Mouse (Mus musculus) heart, embryonic 15.5 days (tissue): ENCODE results near the gene Lmna. TPM values are rescaled to one million over a fixed set of nuclear protein-coding genes. Genes with fewer than 3 reads are reported as not detected.

Experiments used
- ATAC-seq: fragments of 200-750 bp; cut with Nextera tagmentation; replicated peaks from 2 replicates; pipeline ENCODE4 v1.8.0; 2017; ENCODE audit warnings: low read depth, moderate TSS enrichment; ENCODE audit not compliant: insufficient number of reproducible peaks, insufficient read depth, low FRiP score
- H3K27ac ChIP-seq: fragments of 300-500 bp; sonication (generic); 2 replicates; pipeline ENCODE4 v1.5.1; 2015; ENCODE audit warnings: mild to moderate bottlenecking, inconsistent platforms
- H3K27me3 ChIP-seq: fragments of 300-500 bp; sonication (generic); 2 replicates; pipeline ENCODE4 v1.6.1; 2015; ENCODE audit warnings: inconsistent platforms
- H3K36me3 ChIP-seq: fragments of 300-500 bp; sonication (generic); 2 replicates; pipeline ENCODE4 v1.6.1; 2015; ENCODE audit warnings: mild to moderate bottlenecking, inconsistent platforms
- H3K4me1 ChIP-seq: fragments of 300-500 bp; sonication (generic); replicated peaks from 2 replicates; pipeline ENCODE4 v1.6.1; 2015; ENCODE audit warnings: inconsistent platforms
- H3K4me2 ChIP-seq: fragments of 300-500 bp; sonication (generic); 2 replicates; pipeline ENCODE4 v1.6.1; 2015; ENCODE audit warnings: inconsistent platforms, mild to moderate bottlenecking, moderate library complexity
- H3K4me3 ChIP-seq: fragments of 300-500 bp; sonication (generic); 2 replicates; pipeline ENCODE4 v1.5.1; 2015; ENCODE audit warnings: mild to moderate bottlenecking, inconsistent platforms
- H3K9ac ChIP-seq: fragments of 300-500 bp; sonication (generic); 2 replicates; pipeline ENCODE4 v1.6.1; 2015; ENCODE audit warnings: mild to moderate bottlenecking, inconsistent platforms
- H3K9me3 ChIP-seq: fragments of 300-500 bp; sonication (generic); replicated peaks from 2 replicates; pipeline ENCODE4 v1.6.1; 2016; ENCODE audit warnings: inconsistent platforms
- WGBS: fragments of 180-500 bp; shearing (Covaris S2); methylation state at CpG from one replicate; pipeline ENCODE4 v1.1.7; 2015; ENCODE audit warnings: mixed read lengths; 5-methylcytosine and 5-hydroxymethylcytosine counted together
- polyA plus RNA-seq: library from polyadenylated mRNA; unstranded; fragments of >200 nt; fragmentation: Nextera tagmentation; extraction: Ambion mirVana; gene quantifications from 2 replicates; pipeline ENCODE4 v1.2.1, GENCODE M21; 2015

The Lmna gene
- polyA plus RNA-seq, 1 experiment from 2014 or later, result 110 TPM

DNA sequence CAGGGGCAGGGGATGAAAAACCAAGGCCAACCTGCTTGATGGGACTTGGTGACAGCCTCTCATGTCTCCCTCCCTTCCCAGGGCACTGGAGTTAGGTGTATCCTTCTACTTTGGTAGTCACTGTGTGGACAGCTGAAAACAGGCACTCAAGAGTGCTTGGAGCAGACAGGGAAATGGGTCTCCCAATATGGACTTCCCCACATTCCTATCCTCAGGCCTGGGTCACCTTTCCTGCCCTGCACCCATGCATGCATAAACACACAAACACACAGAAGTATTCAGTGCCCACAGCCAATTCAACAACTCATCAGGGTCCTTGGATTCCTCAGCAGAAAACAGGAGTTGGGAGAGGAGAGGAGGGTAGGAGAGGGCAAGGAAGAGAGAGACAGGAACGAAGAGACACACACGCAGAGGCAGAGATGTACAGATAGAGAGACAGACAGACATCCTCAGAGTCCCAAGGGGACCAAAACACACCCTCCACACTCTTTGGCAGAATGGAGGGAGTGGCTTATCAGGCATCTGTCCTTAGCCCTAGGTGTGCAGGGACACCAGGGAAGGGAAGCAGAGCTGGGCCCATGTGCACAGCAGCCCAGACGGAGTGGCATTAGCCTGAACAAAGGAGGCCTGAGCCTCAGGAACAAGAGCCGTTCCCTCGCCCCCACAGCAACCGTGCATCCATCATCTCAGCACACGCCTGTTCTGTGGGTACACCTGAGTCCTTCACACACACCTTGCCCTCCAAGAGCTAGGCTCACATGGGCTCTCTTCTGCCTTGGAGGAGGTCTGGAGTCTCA lies 19.6 kb upstream of the Lmna start:
- H3K9me3 ChIP-seq, result no peaks in the 10 kb centered on the region
- H3K36me3 ChIP-seq, result no peaks in the 10 kb centered on the region
- WGBS, result 34% methylated on average over 7 of the region's 7 CpGs
- peaks cover 56% of the 10 kb centered on the region for H3K4me1 ChIP-seq
- H3K4me2 ChIP-seq, result peak overlapping the region; percentile 74
- H3K27me3 ChIP-seq, result no peaks in the 10 kb centered on the region
- no peak for ATAC-seq
- H3K4me3 ChIP-seq, result peak overlapping the region; percentile 94; the same call in 1 of the 2 replicates
- peak overlapping the region; percentile 94; the same call in 1 of the 2 replicates for H3K9ac ChIP-seq
- H3K27ac ChIP-seq, result peak overlapping the region; percentile 89; the same call in 1 of the 2 replicates

DNA sequence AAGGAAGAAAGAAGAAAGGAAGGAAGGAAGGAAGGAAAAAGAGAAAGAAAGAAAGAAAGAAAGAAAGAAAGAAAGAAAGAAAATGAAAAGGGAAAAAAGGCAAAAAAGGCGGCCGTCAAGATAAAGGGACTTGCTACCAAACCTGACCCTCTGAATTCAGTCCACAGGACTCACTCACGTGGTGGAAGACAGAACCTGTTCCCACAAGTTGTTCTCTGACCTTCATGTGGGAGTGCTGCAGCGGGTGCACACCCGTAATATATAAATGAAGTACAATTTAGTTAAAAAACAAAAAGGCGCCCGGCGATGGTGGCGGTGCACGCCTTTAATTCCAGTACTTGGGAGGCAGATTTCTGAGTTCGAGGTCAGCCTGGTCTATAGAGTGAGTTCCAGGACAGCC lies 18.9 kb upstream of the Lmna start:
- ATAC-seq, result no peak
- H3K4me2 ChIP-seq, result no peak overlapping the region
- no peak overlapping the region for H3K9ac ChIP-seq
- H3K4me1 ChIP-seq, result peaks cover 49% of the 10 kb centered on the region
- no peak overlapping the region for H3K4me3 ChIP-seq
- 0 out of 2 replicates have a peak overlapping the region, but pooled peaks have one; percentile 89 for H3K27ac ChIP-seq
- H3K27me3 ChIP-seq, result no peaks in the 10 kb centered on the region
- no peaks in the 10 kb centered on the region for H3K9me3 ChIP-seq
- no peaks in the 10 kb centered on the region for H3K36me3 ChIP-seq
- 82% methylated on average over 11 of the region's 11 CpGs for WGBS

DNA sequence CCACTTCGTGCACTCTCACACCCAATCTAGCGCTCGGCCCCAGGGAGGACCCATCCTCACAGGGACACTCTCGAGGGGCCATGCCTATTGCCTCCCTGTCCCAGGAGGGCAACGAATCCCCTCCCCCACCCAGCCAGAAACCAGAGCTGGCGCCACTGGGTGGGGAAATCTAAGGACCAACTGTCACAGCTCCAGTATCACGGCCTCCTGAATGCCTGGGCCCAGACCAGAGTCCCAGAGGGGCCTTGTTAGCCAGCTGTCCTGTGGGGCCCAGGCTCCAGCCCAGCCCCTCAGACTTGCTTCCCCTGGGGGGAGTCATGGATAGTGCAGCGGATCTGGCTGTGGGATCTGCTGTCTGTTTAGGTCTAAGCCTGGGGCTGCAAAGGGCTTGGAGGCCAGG lies 17.8 kb upstream of the Lmna start:
- peaks cover 48% of the 10 kb centered on the region for H3K4me1 ChIP-seq
- ATAC-seq, result no peak
- H3K27me3 ChIP-seq, result no peaks in the 10 kb centered on the region
- H3K27ac ChIP-seq, result no peak overlapping the region
- no peaks in the 10 kb centered on the region for H3K9me3 ChIP-seq
- H3K9ac ChIP-seq, result peak overlapping the region; percentile 29
- 32% methylated on average over 8 of the region's 8 CpGs for WGBS
- no peaks in the 10 kb centered on the region for H3K36me3 ChIP-seq
- H3K4me3 ChIP-seq, result no peak overlapping the region
- no peak overlapping the region for H3K4me2 ChIP-seq

DNA sequence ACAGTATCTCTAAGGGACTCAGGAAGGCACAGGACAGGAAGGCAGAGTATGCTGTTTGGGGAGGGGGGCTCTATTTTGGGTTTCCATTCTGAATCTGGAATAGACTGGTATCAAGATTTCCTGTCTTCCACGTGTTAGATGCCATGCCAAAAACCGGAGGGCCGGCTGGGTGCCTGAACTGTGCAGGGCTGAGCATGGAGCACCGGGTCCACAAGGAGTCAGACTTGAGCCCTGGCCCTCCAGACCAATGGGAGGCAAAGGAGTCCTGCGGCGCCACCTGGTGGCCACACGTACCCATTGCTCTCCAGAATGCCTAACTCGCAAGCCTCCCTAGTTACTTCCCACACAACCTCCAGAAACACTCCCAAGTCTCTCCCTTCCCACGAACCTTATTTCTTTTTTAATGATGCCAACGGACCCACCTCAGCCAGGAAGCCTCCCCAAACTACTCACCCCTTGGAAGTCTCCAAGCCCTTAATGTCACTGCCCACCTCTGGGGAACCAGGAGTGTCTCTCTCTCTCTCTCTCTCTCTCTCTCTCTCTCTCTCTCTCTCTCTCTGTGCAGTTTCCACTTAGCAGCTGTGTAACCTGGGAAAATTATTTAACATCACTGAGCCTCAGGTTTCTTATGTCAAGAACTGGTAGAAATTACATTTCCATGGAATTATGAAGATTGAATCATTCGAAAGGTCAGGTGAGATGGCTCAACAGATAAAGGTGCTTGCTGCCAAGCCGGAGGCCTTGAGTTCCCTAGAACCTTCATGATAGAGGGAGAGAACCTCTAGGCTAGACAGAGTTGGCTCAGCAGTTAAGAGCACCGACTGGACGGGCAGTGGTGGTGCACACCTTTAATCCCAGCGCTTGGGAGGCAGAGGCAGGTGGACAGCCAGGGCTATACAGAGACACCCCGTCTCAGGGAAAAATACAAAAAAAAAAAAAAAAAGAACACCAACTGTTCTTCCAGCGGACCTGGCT lies 16.7 kb upstream of the Lmna start:
- WGBS, result 32% methylated on average over 17 of the region's 17 CpGs
- peak; percentile 48 for ATAC-seq
- Histone ChIP-seq H3K27ac (peak overlapping the region; percentile 1), H3K9ac (no peak overlapping the region), H3K4me3 (no peak overlapping the region), H3K27me3 (no peaks in the 10 kb centered on the region), H3K4me1 (peaks cover 48% of the 10 kb centered on the region), H3K4me2 (0 out of 2 replicates have a peak overlapping the region, but pooled peaks have one; percentile 27), H3K36me3 (no peaks in the 10 kb centered on the region), H3K9me3 (no peaks in the 10 kb centered on the region)

DNA sequence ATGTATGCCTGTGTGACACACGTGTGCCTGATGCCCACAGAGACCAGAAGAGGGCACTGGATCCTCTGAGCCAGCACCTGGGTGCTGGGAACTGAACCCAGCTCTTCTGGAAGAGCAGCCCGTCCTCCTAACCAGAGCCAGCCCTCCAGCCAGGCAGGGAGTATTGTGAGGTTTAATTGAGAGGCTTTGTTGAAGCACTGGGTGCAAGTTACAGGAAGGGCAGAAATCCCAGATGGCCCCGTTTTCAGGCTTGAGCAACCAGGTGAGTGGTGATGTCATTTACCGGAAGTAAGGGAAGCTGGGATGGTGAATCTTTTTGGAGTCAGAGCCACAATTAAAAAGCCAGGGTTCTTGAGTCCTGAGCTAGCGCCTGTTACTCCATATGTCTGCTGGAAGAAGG lies 15.3 kb upstream of the Lmna start:
- H3K27me3 ChIP-seq, result no peaks in the 10 kb centered on the region
- H3K9ac ChIP-seq, result no peak overlapping the region
- 86% methylated on average over 5 of the region's 5 CpGs for WGBS
- no peak for ATAC-seq
- no peak overlapping the region for H3K27ac ChIP-seq
- H3K4me1 ChIP-seq, result peaks cover 41% of the 10 kb centered on the region
- no peaks in the 10 kb centered on the region for H3K9me3 ChIP-seq
- no peaks in the 10 kb centered on the region for H3K36me3 ChIP-seq
- H3K4me2 ChIP-seq, result no peak overlapping the region
- H3K4me3 ChIP-seq, result no peak overlapping the region

DNA sequence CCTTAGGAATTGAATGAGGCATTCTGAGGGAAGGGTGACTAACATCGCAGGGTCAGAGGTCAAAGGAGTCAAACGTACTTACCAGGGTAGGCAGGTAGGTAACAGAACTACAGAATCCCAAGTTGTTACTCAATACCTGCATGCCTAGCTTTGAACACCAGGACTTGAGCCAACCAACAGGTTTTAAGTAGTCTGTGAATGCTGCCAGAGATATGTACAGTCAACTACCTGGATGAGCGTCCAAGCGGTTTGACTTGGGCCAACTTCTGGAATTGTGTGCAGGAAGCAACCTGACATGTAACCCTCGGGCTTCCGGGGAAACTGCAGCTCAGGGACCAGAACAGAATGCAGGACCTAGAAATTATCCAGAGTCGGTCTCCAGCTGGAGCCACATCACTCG lies 13.3 kb upstream of the Lmna start:
- no peaks in the 10 kb centered on the region for H3K36me3 ChIP-seq
- no peak overlapping the region for H3K9ac ChIP-seq
- H3K27me3 ChIP-seq, result no peaks in the 10 kb centered on the region
- H3K27ac ChIP-seq, result no peak overlapping the region
- no peak overlapping the region for H3K4me2 ChIP-seq
- ATAC-seq, result no peak
- 83% methylated on average over 8 of the region's 8 CpGs for WGBS
- peaks cover 23% of the 10 kb centered on the region for H3K4me1 ChIP-seq
- H3K4me3 ChIP-seq, result no peak overlapping the region
- H3K9me3 ChIP-seq, result no peaks in the 10 kb centered on the region

DNA sequence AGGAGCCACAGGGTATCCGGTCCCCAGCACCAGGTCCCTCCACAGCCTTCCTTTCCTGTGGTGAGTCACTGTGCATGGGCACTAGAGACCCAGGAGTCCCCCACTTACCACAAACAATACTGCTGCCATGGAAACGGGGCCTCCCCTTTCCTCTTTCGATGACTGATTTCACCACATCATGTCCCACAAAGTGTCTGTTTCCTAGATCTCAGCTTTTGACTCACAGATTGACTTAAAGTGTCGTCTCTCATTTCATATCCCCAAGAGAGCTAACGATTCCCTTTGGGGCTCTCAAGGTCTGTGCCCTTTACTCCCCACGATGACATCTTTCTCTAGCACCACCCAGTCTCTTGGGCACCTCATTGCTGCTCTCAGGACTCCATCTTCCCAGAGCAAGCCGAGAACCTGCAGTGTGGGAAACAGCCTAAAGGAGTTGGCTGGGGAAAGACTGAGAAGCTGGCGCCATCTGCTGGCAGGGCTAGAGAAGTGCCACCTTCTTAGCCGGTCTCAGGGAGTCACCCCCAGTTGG lies 12.1 kb upstream of the Lmna start:
- no peaks in the 10 kb centered on the region for H3K9me3 ChIP-seq
- no peak overlapping the region for H3K9ac ChIP-seq
- H3K36me3 ChIP-seq, result no peaks in the 10 kb centered on the region
- H3K27me3 ChIP-seq, result no peaks in the 10 kb centered on the region
- no peak overlapping the region for H3K4me3 ChIP-seq
- H3K27ac ChIP-seq, result no peak overlapping the region
- peaks cover 14% of the 10 kb centered on the region; the same call in 1 of the 2 replicates for H3K4me1 ChIP-seq
- H3K4me2 ChIP-seq, result no peak overlapping the region
- ATAC-seq, result no peak
- WGBS, result 27% methylated on average over 9 of the region's 9 CpGs

DNA sequence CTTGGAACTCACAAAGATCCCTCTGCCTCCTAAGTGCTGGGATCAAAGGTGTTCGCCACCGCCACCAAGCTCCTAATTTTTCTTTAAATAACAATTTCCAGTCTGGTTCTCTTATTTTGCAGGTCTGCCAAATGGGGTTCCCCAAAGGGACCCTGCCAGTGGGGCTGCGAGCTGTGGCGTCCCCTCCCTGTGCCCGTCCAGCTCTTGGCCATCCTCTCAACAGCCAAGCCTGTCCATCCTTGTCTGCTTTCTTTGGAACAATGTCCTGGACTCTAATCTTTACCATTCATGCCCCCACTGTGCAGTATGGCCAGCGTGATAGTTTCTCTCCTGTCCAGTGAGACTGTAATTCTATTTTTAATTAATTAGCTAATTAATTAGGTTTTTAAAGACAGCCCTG lies 11.4 kb upstream of the Lmna start:
- Histone ChIP-seq H3K9me3 (no peaks in the 10 kb centered on the region), H3K9ac (no peak overlapping the region), H3K27ac (no peak overlapping the region), H3K27me3 (no peaks in the 10 kb centered on the region), H3K4me2 (no peak overlapping the region), H3K4me1 (peaks cover 9% of the 10 kb centered on the region; the same call in 1 of the 2 replicates), H3K4me3 (no peak overlapping the region), H3K36me3 (no peaks in the 10 kb centered on the region)
- WGBS, result 91% methylated on average over 6 of the region's 6 CpGs
- ATAC-seq, result no peak

DNA sequence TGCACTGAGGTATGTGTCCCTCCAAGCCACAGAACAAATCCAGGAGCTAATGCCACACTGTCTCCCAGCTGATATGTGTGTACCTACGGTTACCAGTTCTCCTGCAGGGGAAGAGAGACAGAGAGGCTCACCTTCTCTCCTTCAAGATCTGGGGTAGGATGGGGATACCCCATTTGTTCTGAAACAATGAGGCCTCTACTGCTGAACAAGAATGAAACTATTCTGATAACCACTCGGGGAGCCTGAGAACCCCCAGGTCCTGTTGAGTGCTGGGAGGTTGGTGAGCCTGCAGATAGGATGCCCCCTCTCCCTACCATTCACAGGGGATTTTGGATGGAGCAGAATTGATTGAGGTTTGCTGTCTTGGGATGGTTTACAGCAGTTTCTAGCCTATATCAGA lies 10.3 kb upstream of the Lmna start:
- no peaks in the 10 kb centered on the region for H3K9me3 ChIP-seq
- no peak overlapping the region for H3K9ac ChIP-seq
- H3K4me1 ChIP-seq, result peaks cover 13% of the 10 kb centered on the region; the same call in 1 of the 2 replicates
- H3K27ac ChIP-seq, result no peak overlapping the region
- no peak overlapping the region for H3K4me2 ChIP-seq
- H3K27me3 ChIP-seq, result no peaks in the 10 kb centered on the region
- H3K36me3 ChIP-seq, result no peaks in the 10 kb centered on the region
- WGBS, result 72% methylated on average over 2 of the region's 2 CpGs
- no peak for ATAC-seq
- no peak overlapping the region for H3K4me3 ChIP-seq

DNA sequence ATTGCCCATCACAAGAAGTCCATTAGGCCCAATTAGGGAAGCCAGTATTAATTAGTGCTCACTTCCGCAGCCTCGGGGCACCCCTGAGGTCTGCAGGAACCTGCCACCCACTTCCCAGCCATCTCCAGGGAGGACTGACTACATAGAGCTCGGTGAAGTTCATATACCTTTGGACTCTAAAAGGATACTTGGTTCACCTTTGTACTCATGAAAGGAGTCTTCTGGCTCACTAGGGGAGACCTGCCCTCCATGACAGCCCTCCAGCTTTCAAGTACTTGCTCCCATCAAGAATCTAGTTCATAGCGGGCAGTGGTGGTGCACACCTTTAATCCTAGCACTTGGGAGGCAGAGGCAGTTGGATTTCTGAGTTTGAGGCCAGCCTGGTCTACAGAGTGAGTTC lies 8.7 kb upstream of the Lmna start:
- H3K4me1 ChIP-seq, result peaks cover 23% of the 10 kb centered on the region
- H3K27ac ChIP-seq, result no peak overlapping the region
- no peak overlapping the region for H3K4me3 ChIP-seq
- H3K27me3 ChIP-seq, result no peaks in the 10 kb centered on the region
- no peak for ATAC-seq
- H3K9me3 ChIP-seq, result no peaks in the 10 kb centered on the region
- no peaks in the 10 kb centered on the region for H3K36me3 ChIP-seq
- no peak overlapping the region for H3K4me2 ChIP-seq
- no peak overlapping the region for H3K9ac ChIP-seq
- 84% methylated on average over 4 of the region's 4 CpGs for WGBS

DNA sequence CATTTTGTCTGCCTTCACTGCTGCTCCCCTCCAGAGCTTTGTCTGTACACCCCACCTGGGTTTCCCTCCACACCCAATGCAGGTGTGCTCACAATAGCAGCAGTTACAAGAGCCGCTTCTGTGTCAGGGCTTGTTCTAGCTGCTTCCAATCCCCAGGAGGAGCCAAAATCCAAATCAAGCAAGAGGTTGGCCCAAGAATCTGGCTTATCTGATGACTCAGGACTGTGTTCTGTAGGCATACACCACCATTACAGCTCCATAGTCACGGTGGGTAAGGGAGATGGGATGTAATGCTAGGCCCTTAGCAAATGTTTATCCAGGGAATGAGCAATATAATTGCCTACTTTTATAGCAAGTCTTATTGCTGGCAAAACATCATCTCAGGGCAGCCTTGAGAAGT lies 6.7 kb upstream of the Lmna start:
- no peak for ATAC-seq
- no peak overlapping the region for H3K27ac ChIP-seq
- H3K27me3 ChIP-seq, result no peaks in the 10 kb centered on the region
- no peaks in the 10 kb centered on the region for H3K36me3 ChIP-seq
- H3K9ac ChIP-seq, result no peak overlapping the region
- no peak overlapping the region for H3K4me3 ChIP-seq
- H3K9me3 ChIP-seq, result no peaks in the 10 kb centered on the region
- H3K4me1 ChIP-seq, result peaks cover 38% of the 10 kb centered on the region
- WGBS, result 80% methylated on average over 2 of the region's 2 CpGs
- H3K4me2 ChIP-seq, result no peak overlapping the region
